Mouse (Mus musculus): Measurements from ENCODE around the gene Acaa1a.

Gene Acaa1a

DNA sequence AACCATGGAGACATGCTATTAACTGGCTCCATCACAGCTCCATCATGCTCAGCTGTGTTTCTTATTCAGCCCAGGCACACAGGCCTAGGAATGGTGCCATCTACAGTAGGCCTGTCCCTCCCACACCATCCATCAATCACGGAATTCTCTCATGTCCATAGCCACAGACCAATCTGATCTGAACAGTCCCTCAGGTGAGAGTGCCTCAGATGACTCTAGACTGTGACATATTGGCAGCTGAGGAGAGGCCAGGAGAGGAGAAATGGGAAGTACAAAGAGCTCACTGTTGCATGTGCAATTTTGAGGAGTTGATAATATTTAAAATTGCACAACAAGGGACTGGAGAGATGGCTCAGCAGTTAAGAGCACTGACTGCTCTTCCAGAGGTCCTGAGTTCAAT lies 55.3 kb downstream of the Acaa1a start:
- DNase-seq, result no peak
